Mouse (Mus musculus) mature B cell (primary cell): ENCODE results near the gene Zfp976.
"Not testable (repeated sequence)": the region's sequence is repeated elsewhere in the genome, so short reads cannot be mapped to it uniquely, and the experiment has no call there.

Experiments
- in situ Hi-C: fragments of 300-500 bp; cut with MboI; formaldehyde crosslinking; loops from 2 replicates; pipeline ENCODE4 v1.14.3; 2019

Zfp976 gene

DNA sequence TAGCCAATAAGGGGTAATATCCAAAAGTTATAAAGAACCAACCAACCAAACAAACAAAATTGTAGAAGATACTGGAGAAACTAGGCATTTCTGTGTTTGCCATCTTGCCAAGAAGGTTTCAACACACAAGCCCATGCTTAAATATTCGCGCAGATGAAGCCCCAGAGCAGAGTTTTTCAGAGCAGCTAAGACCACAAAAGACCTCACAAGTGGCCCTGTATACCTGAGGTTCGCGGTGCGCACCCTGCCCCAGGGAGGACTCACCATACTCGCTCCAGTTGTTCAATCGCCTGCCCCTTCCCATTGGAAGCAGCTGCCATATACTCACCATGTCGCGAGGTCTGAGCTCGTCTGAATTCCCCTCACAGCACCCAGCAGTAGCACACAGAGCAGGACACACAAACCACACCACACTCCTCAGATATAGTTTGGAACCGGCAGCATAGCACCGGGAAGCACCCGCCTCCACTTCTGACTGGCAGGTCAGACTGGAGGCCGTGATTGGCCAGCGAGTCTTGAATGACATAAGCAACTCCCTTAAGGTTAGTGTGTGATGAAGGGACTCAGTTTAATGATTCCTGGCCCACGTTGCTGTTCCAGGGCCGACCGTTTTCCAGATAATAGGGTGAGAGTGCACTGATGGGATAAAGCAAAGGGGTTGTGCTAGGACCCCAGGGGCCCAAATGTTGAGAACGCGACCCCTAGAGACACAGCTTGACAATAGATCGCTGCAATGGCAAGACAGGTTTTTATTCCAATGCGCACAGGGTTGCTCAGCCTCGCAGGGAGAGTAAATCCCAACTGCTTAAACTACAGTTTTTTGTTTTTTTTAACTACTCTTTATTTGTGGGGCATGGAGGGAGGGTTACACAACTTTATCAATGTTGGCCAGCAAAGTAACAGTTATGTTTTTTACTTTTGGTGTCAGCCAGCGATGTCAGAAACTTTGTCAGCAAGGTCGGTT is at the start of gene Zfp976:
TSS of gene Zfp976 (minus strand) at position 437 of the 964 bp plus-strand sequence.
- in situ Hi-C loops: not testable (repeated sequence)

DNA sequence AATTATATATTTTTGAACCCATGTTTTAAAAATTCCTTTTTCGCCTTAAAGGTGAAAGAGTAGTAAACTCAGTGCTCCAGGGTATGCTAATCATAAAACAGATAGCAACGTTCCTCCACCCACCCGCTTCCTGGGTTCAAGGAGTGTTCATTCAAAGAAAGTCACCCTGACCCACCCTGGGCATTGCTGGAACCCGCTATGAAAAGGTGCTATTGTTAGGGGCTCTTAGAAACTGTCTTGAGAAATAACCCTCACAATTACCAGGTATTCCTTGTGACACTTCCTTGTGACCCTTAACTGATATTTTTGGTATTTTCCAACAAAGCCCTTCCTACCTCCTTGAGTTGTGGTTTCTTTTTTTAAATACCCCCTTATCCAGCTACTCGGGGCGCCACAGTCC is 37.7 kb upstream of the Zfp976 start:
- in situ Hi-C loops: not testable (repeated sequence)

DNA sequence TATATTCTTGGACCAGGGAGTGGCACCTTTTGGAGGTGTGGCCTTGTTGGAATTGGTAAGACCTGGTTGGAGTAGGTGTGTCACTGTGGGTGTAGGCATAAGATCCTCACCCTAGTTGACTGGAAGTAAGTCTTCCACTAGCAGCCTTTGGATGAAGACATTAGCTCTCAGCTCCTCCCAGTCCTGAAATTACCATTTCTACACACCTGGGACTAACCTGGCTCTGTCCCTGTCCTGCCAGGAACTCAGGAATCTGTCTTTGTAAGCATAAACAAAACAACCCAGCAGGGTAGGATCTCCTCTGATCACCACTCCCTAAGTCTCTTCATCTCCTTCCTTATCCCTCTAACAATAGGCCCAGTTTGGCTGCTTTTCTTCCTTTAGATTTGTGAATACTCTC is 37.3 kb upstream of the Zfp976 start:
- in situ Hi-C loops: not testable (repeated sequence)

DNA sequence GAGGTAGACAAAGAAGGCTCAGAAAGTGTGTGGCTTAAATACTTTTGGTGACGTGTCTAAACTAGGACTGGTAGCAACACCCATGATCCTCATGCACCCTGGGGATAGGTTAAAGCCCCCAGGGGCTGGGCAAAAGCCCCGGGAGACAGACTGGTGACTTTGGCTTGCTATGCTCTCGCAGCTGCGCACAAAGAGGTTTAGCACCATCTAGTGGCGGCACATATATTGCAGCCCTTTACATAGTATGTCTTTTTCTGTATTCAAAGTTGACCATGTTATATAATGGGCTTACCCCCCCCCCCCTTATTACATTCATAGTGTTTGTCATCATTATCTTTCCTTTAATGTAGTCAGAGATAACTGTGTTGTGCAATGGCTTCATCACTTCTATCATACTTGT is 17.8 kb upstream of the Zfp976 start:
- in situ Hi-C loops: not testable (repeated sequence)

DNA sequence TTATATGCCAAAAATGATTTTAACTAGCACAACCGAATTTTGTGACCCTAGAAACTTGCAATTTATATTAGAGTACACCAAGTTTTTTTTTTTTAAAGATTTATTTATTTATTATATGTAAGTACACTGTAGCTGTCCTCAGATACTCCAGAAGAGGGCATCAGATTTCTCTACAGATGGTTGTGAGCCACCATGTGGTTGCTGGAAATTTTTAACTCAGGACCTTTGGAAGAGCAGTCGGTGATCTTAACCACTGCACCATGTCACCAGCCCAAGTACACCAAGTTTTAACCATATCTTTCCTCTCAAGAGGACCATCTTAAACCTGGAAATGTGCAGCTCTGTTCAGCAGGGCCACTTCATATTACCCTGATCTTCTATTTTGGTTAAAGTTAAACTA is 12.8 kb upstream of the Zfp976 start:
- in situ Hi-C loops: not testable (repeated sequence)

DNA sequence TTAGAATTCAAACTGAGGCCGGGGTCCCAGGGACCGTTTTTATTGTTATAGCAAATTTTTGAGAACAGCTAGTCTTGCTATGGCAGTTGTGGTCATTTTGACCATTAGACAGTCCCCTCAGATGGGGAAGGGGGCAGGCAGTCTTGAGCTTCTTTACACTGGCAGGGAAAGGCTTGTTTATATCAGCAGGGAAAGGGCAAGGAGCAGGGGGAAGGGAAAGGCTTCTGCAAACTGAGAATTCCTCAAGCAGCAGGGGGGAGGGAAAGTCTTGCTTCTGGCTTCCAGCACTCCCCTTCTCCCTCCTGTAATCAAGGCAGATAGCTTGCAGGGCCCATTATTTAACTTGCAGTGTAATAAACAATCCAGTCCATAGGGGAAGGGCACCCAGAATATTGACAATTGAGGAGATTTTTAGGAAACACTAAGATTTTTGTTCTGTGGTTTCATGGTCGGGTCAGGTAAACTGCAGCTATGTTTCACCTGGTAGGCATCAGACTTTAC is 782 bp upstream of the Zfp976 start:
- in situ Hi-C loops: not testable (repeated sequence)

DNA sequence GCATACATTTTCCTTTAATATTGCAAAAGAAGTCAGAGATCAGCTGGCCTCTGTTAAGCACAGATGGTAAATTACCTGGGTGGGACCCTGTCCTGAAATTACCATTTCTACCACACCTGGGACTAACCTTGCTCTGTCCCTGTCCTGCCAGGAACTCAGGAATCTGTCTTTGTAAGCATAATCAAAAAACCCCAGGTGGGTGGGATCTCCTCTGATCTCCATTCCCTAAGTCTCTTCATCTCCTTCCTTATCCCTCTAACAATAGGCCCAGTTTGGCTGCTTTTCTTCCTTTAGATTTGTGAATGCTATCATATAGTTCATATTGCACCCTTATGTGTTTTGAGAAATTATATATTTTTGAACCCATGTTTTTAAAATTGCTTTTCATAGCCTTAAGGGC is 11.4 kb downstream of the Zfp976 start:
- in situ Hi-C loops: not testable (repeated sequence)

DNA sequence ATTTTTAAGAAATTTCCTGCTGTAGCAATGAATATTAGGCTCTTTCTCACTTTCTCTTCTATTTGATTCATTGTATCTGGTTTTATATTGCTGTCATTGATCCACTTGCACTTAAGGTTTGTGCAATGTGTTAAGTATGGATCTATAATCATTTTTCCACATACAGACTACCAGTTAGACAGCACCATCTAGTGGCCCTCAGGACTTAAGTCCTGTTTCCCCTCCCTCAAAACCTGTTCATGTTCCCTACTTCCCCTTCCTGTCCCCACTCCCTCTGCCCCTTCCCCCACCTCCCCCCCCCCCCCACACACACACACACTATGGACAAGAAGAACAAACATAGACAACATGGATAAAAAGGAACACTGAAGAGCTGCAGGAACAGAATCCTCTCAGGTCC is 46.7 kb downstream of the Zfp976 start:
- in situ Hi-C loops: not testable (repeated sequence)

DNA sequence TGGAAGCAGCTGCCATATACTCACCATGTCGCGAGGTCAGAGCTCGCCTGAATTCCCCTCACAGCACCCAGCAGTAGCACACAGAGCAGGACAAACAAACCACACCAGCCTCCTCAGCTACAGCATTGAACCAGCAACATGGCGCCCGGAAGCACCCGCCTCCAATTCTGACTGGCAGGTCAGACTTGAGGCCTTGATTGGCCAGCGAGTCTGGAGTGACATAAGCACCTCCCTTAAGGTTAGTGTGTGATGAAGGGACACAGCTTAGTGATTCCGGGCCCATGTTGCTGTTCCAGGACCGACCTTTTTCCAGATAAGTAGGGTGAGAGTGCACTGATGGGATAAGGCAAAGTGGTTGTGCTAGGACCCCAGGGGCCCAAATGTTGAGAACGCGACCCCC is 50.0 kb downstream of the Zfp976 start, which contains the start of gene Zfp977:
TSS of gene Zfp977 (minus strand) at position 135 of the 400 bp plus-strand sequence.
- in situ Hi-C loops: not testable (repeated sequence)

DNA sequence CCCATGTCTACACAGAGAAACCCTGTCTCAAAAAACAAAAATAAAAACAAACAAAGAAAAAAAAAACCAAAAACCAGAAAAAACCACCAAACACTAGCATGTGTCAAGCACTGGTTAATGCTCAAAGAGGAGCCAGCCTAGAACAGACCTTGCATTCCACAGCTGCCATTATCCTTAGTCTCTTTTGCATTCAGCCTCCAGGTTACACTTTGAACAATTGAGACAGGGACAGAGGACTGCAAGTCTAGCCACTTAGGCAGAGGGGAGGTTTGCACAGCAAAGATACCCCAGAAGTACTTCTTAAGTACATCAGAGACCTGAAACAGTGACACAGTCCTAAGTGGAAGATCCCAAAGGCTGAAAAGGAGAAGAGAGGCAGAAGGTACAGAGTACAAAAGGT is 51.1 kb downstream of the Zfp976 start:
- in situ Hi-C loops: not testable (repeated sequence)

DNA sequence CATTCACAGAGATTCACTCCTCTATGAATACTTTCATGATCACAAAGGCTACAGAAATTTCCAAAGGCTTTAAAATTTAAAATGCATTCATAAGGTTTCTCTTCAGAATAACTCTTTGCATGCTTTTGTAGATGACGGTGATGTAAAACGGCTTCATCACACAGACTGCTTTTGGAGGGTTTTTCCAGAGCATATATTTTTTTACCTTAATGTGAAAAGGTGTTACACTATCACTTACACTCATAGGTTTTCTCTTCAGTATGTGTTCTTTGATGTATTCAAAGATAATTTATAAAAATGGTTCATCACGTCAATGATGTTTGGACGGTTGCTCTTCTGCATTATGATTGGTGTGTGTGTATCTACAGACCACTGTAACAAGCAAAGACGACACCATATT is 63.9 kb downstream of the Zfp976 start, which contains the start of gene Gm21028:
TSS of gene Gm21028 (minus strand) at position 101 of the 400 bp plus-strand sequence.
- in situ Hi-C loops: no loop called here
